In genomic region chr11:79919685-79920504, GRCm38 (mm10) we compare ENCODE assay signal across 8 mouse cellular contexts. TPM values are rescaled to one million over a fixed set of nuclear protein-coding genes. Genes with fewer than 3 reads are reported as not detected.
A peak's percentile ranks its signal among the peaks of the same experiment; 100 is the strongest.
DNase-seq lines count a peak whose midpoint lies in the region; TF ChIP-seq lines count a peak whose summit lies in the region.

No protein-coding gene starts in this region.

- 15% methylated on average over 13 of the region's 13 CpGs for WGBS in lung, adult 2 months

- peak; percentile 89 for TF ChIP-seq CTCF in ES-Bruce4 (IDR thresholded peaks at IDR 0.05; ENCODE audit: low read depth, low read length)
- TF ChIP-seq CTCF in lung, adult 2 months (IDR thresholded peaks at IDR 0.05; ENCODE audit: insufficient read depth, low read length), result peak; percentile 96

- TF ChIP-seq POLR2A in ES-Bruce4 (IDR thresholded peaks at IDR 0.05; ENCODE audit: insufficient read depth, low read length), result no peak
- no peak for TF ChIP-seq POLR2A in lung, adult 2 months (IDR thresholded peaks at IDR 0.05; ENCODE audit: borderline replicate concordance, extremely low read depth, low read depth, low read length)

- DNase-seq in brain, embryonic 18.5 days (ENCODE audit: low read depth, low spot score), result peak; percentile 71
- DNase-seq in fibroblast of lung, adult 2 months (ENCODE audit: low read depth), result peak; percentile 59
- DNase-seq in heart, postnatal 10 days, result peak; percentile 90 to 91
- peak; percentile 84 for DNase-seq in layer of hippocampus, adult 11-12 months (ENCODE audit: low spot score)
- peak; percentile 78 for DNase-seq in lung, adult 2 months
- DNase-seq in ovary, postnatal 36 days (ENCODE audit: low spot score), result peak; percentile 74
- peak; percentile 72 for DNase-seq in thymus, postnatal 14 days

- no peaks in the 10 kb centered on the region for H3K9me3 ChIP-seq in ES-Bruce4 (replicated peaks; ENCODE audit: control insufficient read depth, insufficient read depth, low read length, poor library complexity, severe bottlenecking)

- no peak overlapping the region for H3K4me3 ChIP-seq in ES-Bruce4 (ENCODE audit: low read depth, low read length)
- no peak overlapping the region for H3K4me3 ChIP-seq in lung, adult 2 months (replicated peaks; ENCODE audit: extremely low read depth, low read depth, low read length)

- no peak overlapping the region for H3K9ac ChIP-seq in ES-Bruce4 (ENCODE audit: low read depth, poor library complexity, severe bottlenecking)

- H3K27ac ChIP-seq in ES-Bruce4 (ENCODE audit: insufficient read depth, low read length), result no peak overlapping the region

- H3K36me3 ChIP-seq in ES-Bruce4 (ENCODE audit: control insufficient read depth, insufficient read depth, low read length, poor library complexity, severe bottlenecking), result no peaks in the 10 kb centered on the region

- no peaks in the 10 kb centered on the region for H3K4me1 ChIP-seq in ES-Bruce4 (ENCODE audit: control insufficient read depth, insufficient read depth, low read length)
- H3K4me1 ChIP-seq in lung, adult 2 months (ENCODE audit: control insufficient read depth, insufficient read depth, low read length), result no peaks in the 10 kb centered on the region

- H3K27me3 ChIP-seq in ES-Bruce4 (ENCODE audit: control insufficient read depth, insufficient read depth, low read length, poor library complexity, severe bottlenecking), result no peaks in the 10 kb centered on the region

- no peak for TF ChIP-seq EP300 in ES-Bruce4 (IDR thresholded peaks at IDR 0.05; ENCODE audit: insufficient read depth, low read depth, low read length)

- intact Hi-C loops in heart, postnatal 10 days (cut with DNase I), result loop anchor here (1.0 to 5.0 kb wide), 4 partner anchors 209 to 333 kb away; no protein-coding TSS in a partner anchor

RNA-seq across cellular contexts. Expression of gene Utp6, which starts 42.3 kb away (rescaled TPM):
- 108 and 117 TPM in 2 replicates for polyA plus RNA-seq in ES-Bruce4 (2011; ENCODE audit: insufficient read depth, insufficient read length, low read depth, missing spikeins)
- total RNA-seq in heart, postnatal 10 days (2021), result 10 to 100 TPM; 23.4 to 27.9 TPM
- polyA plus RNA-seq in lung, adult 2 months (2012; rRNA removed), result 3.8 and 6.9 TPM in 2 replicates

Comparison
In these comparisons a context has a peak if more than half of its experiments do, and no peak if none do; other contexts are left out.
1. RNA of gene Utp6, which starts 42.3 kb away (polyA plus RNA-seq): 108 to 117 TPM in ES-Bruce4; 3.8 to 6.9 TPM in lung, adult 2 months; every median in the first group is over 10 times any median in the second.
2. Peak in every context shown above with its lines, with median percentiles within 50 percentile points of each other: DNase-seq.